In the genomic region with DNA sequence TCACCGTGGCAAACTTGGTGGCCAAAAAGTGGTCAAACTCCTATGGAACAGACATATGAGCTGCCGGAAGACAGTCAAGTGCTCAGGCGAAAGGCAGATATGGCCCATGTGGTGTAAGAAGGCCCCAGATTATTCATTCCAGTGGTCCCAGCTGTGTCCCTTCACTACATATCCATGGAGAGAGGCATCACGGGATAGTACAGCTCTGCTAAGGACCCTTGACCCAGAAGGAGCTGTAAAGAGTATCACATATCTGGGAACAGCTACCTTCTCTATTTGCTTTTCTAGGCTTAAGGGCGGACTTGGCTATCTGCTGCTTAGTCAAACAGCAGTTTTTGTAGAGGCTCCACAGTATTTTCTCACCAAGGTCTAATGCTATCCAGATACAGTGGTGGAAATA, we compare ENCODE assay signal across 18 mouse cellular contexts. TPM values are rescaled to one million over a fixed set of nuclear protein-coding genes. Genes with fewer than 3 reads are reported as not detected.
DNase-seq lines count a peak whose midpoint lies in the region; ATAC-seq and TF ChIP-seq lines count a peak whose summit lies in the region.
"Had no signal": no experiment of that assay in that cellular context is flagged by ENCODE, and none has a peak within 500 bp of the region (broad histone marks: within the 10 kb centered on the region; RNA-seq: fewer than 3 reads in every experiment).

No protein-coding gene starts in this region.

- H3K79me2 ChIP-seq in CH12.LX (replicated peaks; ENCODE audit: control insufficient read depth, extremely low read depth, insufficient read depth, poor library complexity, severe bottlenecking) (no peaks in the 10 kb centered on the region), MEL (ENCODE audit: control insufficient read depth, insufficient read depth, low read length, poor library complexity) (no peaks in the 10 kb centered on the region)

- H3K36me3 ChIP-seq in kidney, embryonic 16.5 days (ENCODE audit: insufficient read depth, low read length), result peaks cover 6% of the 10 kb centered on the region; the same call in 1 of the 2 replicates
- H3K36me3 ChIP-seq in CH12.LX (replicated peaks in 1 of 2; ENCODE audit: control insufficient read depth in 1 of 2, insufficient read depth in 1 of 2, low read length in 1 of 2) (no peaks in the 10 kb centered on the region), MEL (ENCODE audit: control insufficient read depth in 1 of 2, insufficient read depth in 2 of 2, low read length in 2 of 2) (peaks cover 0 to 16% of the 10 kb centered on the region in 2 experiments; a peak in 2 of 4 replicates)
- H3K36me3 ChIP-seq in intestine, postnatal 0 days (ENCODE audit: control insufficient read depth, insufficient read depth), result no peaks in the 10 kb centered on the region
- H3K36me3 ChIP-seq: G1E; heart, embryonic 12.5 days had no signal

- ATAC-seq in kidney, embryonic 16.5 days (ENCODE audit: low FRiP score, low TSS enrichment), result peak; percentile 56; the same call in 1 of the 2 replicates
- 0 out of 2 replicates have a peak, but pooled peaks have one; percentile 47 for ATAC-seq in intestine, postnatal 0 days
- ATAC-seq: forebrain, embryonic 16.5 days had no signal

- WGBS in kidney, embryonic 16.5 days, result 57% methylated on average over 5 of the region's 5 CpGs
- 60% methylated on average over 5 of the region's 5 CpGs for WGBS in intestine, postnatal 0 days

- H3K4me3 ChIP-seq in kidney, embryonic 16.5 days (ENCODE audit: low read length), result no peak overlapping the region
- H3K4me3 ChIP-seq in CH12.LX (replicated peaks in 1 of 3; ENCODE audit: low read depth in 2 of 3, low read length in 2 of 3, poor library complexity in 1 of 3) (no peak overlapping the region), MEL (ENCODE audit: control insufficient read depth in 1 of 2, insufficient read depth in 1 of 2, low read depth in 2 of 2, low read length in 2 of 2) (no peak overlapping the region)
- no peak overlapping the region for H3K4me3 ChIP-seq in intestine, postnatal 0 days (ENCODE audit: low read depth, low read length)
- H3K4me3 ChIP-seq: embryonic facial prominence, embryonic 13.5 days; forebrain, embryonic 12.5 days; heart, embryonic 12.5 days; hindbrain, embryonic 15.5 days had no signal

- no peak for TF ChIP-seq EP300 in CH12.LX (IDR thresholded peaks at IDR 0.05; ENCODE audit: low read length)
- TF ChIP-seq EP300 in MEL (IDR thresholded peaks at IDR 0.05; ENCODE audit: low read depth in 1 of 2, low read length in 2 of 2), result no peak

- no peak overlapping the region for H3K4me2 ChIP-seq in kidney, embryonic 16.5 days (replicated peaks; ENCODE audit: low read depth, low read length)
- peak overlapping the region; percentile 65; the same call in 1 of the 2 replicates for H3K4me2 ChIP-seq in CH12.LX (ENCODE audit: insufficient read depth, low read depth, poor library complexity, severe bottlenecking)
- H3K4me2 ChIP-seq in intestine, postnatal 0 days (replicated peaks; ENCODE audit: low read depth), result no peak overlapping the region
- H3K4me2 ChIP-seq: embryonic facial prominence, embryonic 13.5 days; forebrain, embryonic 12.5 days; heart, embryonic 12.5 days; hindbrain, embryonic 15.5 days had no signal

- dilution Hi-C loops in CH12.LX (cut with MboI; ENCODE audit: extremely low pct_ligation_motif_present, extremely low pct_unique_long_range_greater_than_20kb, low sequenced_read_pairs), result no loop called here

- H3K9ac ChIP-seq in kidney, embryonic 16.5 days (replicated peaks; ENCODE audit: low read length), result no peak overlapping the region
- H3K9ac ChIP-seq in CH12.LX (ENCODE audit: insufficient read depth, low read depth) (no peak overlapping the region), MEL (ENCODE audit: control insufficient read depth, low read depth, low read length, poor library complexity, severe bottlenecking) (no peak overlapping the region)
- no peak overlapping the region for H3K9ac ChIP-seq in intestine, postnatal 0 days (ENCODE audit: low read depth, low read length)
- H3K9ac ChIP-seq: embryonic facial prominence, embryonic 13.5 days; forebrain, embryonic 12.5 days; heart, embryonic 12.5 days; hindbrain, embryonic 15.5 days had no signal

- in situ Hi-C loops in CH12.LX (cut with MboI; ENCODE audit: low pct_ligation_motif_present, low pct_unique_long_range_greater_than_20kb, low sequenced_read_pairs), result no loop called here

- no peak for DNase-seq in kidney, postnatal 4 days
- no peak for DNase-seq in CH12.LX (ENCODE audit: extremely low read depth)
- DNase-seq in MEL (ENCODE audit: low read depth, low spot score), result no peak
- DNase-seq in layer of hippocampus, postnatal 36 days, result no peak
- DNase-seq in gastrocnemius, postnatal 4 days (ENCODE audit: low spot score in 2 of 2), result no peak
- DNase-seq: adrenal gland, postnatal 10 days; cerebellum, adult 11-12 months; cerebellum, adult 9-11 months; cerebellum, postnatal 36 days; gastrocnemius, postnatal 10 days had no signal

- H3K27ac ChIP-seq in kidney, embryonic 16.5 days (ENCODE audit: low read length), result no peak overlapping the region
- H3K27ac ChIP-seq in CH12.LX (ENCODE audit: insufficient read depth, low read depth) (peak overlapping the region; percentile 65), MEL (ENCODE audit: control insufficient read depth, low read depth, low read length) (peak overlapping the region; percentile 78)
- no peak overlapping the region for H3K27ac ChIP-seq in intestine, postnatal 0 days (ENCODE audit: low read depth, low read length)
- H3K27ac ChIP-seq: embryonic facial prominence, embryonic 13.5 days; forebrain, embryonic 12.5 days; hindbrain, embryonic 15.5 days had no signal

- 0 out of 2 replicates have a peak, but pooled peaks cover 3% of the 10 kb centered on the region for H3K4me1 ChIP-seq in kidney, embryonic 16.5 days (ENCODE audit: insufficient read depth, low read length)
- peaks cover 30 to 45% of the 10 kb centered on the region in 2 experiments for H3K4me1 ChIP-seq in CH12.LX (ENCODE audit: control insufficient read depth in 1 of 2, insufficient read depth in 2 of 2)
- peaks cover 16% of the 10 kb centered on the region in 2 experiments for H3K4me1 ChIP-seq in MEL (ENCODE audit: control insufficient read depth in 1 of 2, insufficient read depth in 2 of 2, low read length in 2 of 2)
- peaks cover 3% of the 10 kb centered on the region; the same call in 1 of the 2 replicates for H3K4me1 ChIP-seq in intestine, postnatal 0 days (replicated peaks; ENCODE audit: control insufficient read depth, insufficient read depth, low read length)
- H3K4me1 ChIP-seq: embryonic facial prominence, embryonic 13.5 days; forebrain, embryonic 12.5 days; heart, embryonic 12.5 days; hindbrain, embryonic 15.5 days had no signal

- TF ChIP-seq POLR2A in CH12.LX (IDR thresholded peaks at IDR 0.05; ENCODE audit: low read depth, low read length) (no peak), MEL (IDR thresholded peaks at IDR 0.05; ENCODE audit: control insufficient read depth in 1 of 2, insufficient read depth in 1 of 2, low read depth in 1 of 2, low read length in 2 of 2, poor library complexity in 1 of 2) (no peak)

- TF ChIP-seq CTCF in CH12.LX (conservative IDR thresholded peaks at IDR 0.05 in 1 of 2, IDR thresholded peaks at IDR 0.05 in 1 of 2; ENCODE audit: low read depth in 2 of 2, low read length in 2 of 2) (no peak), MEL (IDR thresholded peaks at IDR 0.05 in 2 of 3, conservative IDR thresholded peaks at IDR 0.05 in 1 of 3; ENCODE audit: control insufficient read depth in 1 of 3, insufficient read depth in 1 of 3, low read depth in 2 of 3, low read length in 3 of 3, poor library complexity in 1 of 3, severe bottlenecking in 1 of 3) (no peak)
- TF ChIP-seq CTCF in intestine, postnatal 0 days (IDR thresholded peaks at IDR 0.05; ENCODE audit: low read depth), result no peak

- no peaks in the 10 kb centered on the region for H3K27me3 ChIP-seq in kidney, embryonic 16.5 days (ENCODE audit: insufficient read depth, low read length)
- H3K27me3 ChIP-seq in CH12.LX (replicated peaks) (no peaks in the 10 kb centered on the region), MEL (ENCODE audit: control insufficient read depth in 1 of 2, insufficient read depth in 2 of 2, low read length in 2 of 2) (no peaks in the 10 kb centered on the region)
- no peaks in the 10 kb centered on the region for H3K27me3 ChIP-seq in intestine, postnatal 0 days (replicated peaks; ENCODE audit: control insufficient read depth, insufficient read depth, low read length)
- H3K27me3 ChIP-seq: embryonic facial prominence, embryonic 13.5 days; forebrain, embryonic 12.5 days; heart, embryonic 12.5 days; hindbrain, embryonic 15.5 days had no signal

- TF ChIP-seq RAD21 in CH12.LX (IDR thresholded peaks at IDR 0.05; ENCODE audit: low read depth, low read length) (no peak), MEL (IDR thresholded peaks at IDR 0.05; ENCODE audit: low read depth, low read length) (no peak)

- no peaks in the 10 kb centered on the region for H3K9me3 ChIP-seq in kidney, embryonic 16.5 days (ENCODE audit: low read length)
- no peaks in the 10 kb centered on the region for H3K9me3 ChIP-seq in CH12.LX (replicated peaks; ENCODE audit: low read length)
- H3K9me3 ChIP-seq in MEL (replicated peaks; ENCODE audit: insufficient read depth, low read length), result no peaks in the 10 kb centered on the region
- no peaks in the 10 kb centered on the region for H3K9me3 ChIP-seq in intestine, postnatal 0 days (ENCODE audit: control insufficient read depth)
- H3K9me3 ChIP-seq: embryonic facial prominence, embryonic 13.5 days; forebrain, embryonic 12.5 days; G1E; heart, embryonic 12.5 days; hindbrain, embryonic 15.5 days had no signal

RNA-seq across cellular contexts. Expression of gene Dhtkd1, which starts 12.8 kb away (rescaled TPM):
- 2.9 and 4.5 TPM in 2 replicates for polyA plus RNA-seq in kidney, embryonic 16.5 days (2015; fragmentation: Nextera tagmentation; extraction: Ambion mirVana)
- total RNA-seq in CH12.LX (2012; rRNA removed) (0.21 and 0.38 TPM in 2 replicates), CH12.LX (2014; rRNA removed) (0.11 and 0.35 TPM in 2 replicates), MEL (2012; rRNA removed) (1.5 and 1.6 TPM in 2 replicates)
- polyA plus RNA-seq in CH12.LX (2012; ENCODE audit: insufficient read length, low read depth) (0.15 and 0.17 TPM in 2 replicates), MEL (2012; ENCODE audit: insufficient read depth in 1 of 2, insufficient read length in 2 of 2, low read depth in 1 of 2, low replicate concordance in 2 of 2, missing spikeins in 1 of 2) (1 to 10 TPM in 1 of 2 experiments, not detected in 1; 1.6 TPM)
- 0.26 and 0.27 TPM in 2 replicates for polyA plus RNA-seq in intestine, postnatal 0 days (2015; fragmentation: Nextera tagmentation; extraction: Ambion mirVana)
- 1 to 10 TPM; 8.2 to 8.9 TPM for total RNA-seq in layer of hippocampus, postnatal 36 days (2021)
- total RNA-seq in gastrocnemius, postnatal 4 days (2021), result 1 to 10 TPM; 1.8 to 2.1 TPM
- polyA plus RNA-seq: G1E had no signal

RNA-seq across cellular contexts. Expression of gene Upf2, which starts 21.5 kb away (rescaled TPM):
- 11.0 TPM in 2 replicates for polyA plus RNA-seq in kidney, embryonic 16.5 days (2015; fragmentation: Nextera tagmentation; extraction: Ambion mirVana)
- 9.3 and 11.7 TPM in 2 replicates for total RNA-seq in CH12.LX (2012; rRNA removed)
- 11.8 and 13.4 TPM in 2 replicates for total RNA-seq in CH12.LX (2014; rRNA removed)
- 27.0 and 30.4 TPM in 2 replicates for polyA plus RNA-seq in CH12.LX (2012; ENCODE audit: insufficient read length, low read depth)
- 15.2 and 15.3 TPM in 2 replicates for total RNA-seq in MEL (2012; rRNA removed)
- polyA plus RNA-seq in MEL (2012; ENCODE audit: insufficient read depth in 1 of 2, insufficient read length in 2 of 2, low read depth in 1 of 2, low replicate concordance in 2 of 2, missing spikeins in 1 of 2), result 10 to 100 TPM in 1 of 2 experiments, not detected in 1; 30.9 TPM
- polyA plus RNA-seq in intestine, postnatal 0 days (2015; fragmentation: Nextera tagmentation; extraction: Ambion mirVana), result 5.1 and 5.2 TPM in 2 replicates
- 10 to 100 TPM; 46.4 to 48.2 TPM for total RNA-seq in layer of hippocampus, postnatal 36 days (2021)
- 10 to 100 TPM; 17.2 to 20.3 TPM for total RNA-seq in gastrocnemius, postnatal 4 days (2021)

RNA-seq across cellular contexts. Expression of gene Sec61a2, which starts 34.6 kb away (rescaled TPM):
- 77.6 and 91.8 TPM in 2 replicates for polyA plus RNA-seq in kidney, embryonic 16.5 days (2015; fragmentation: Nextera tagmentation; extraction: Ambion mirVana)
- total RNA-seq in CH12.LX (2012; rRNA removed) (20.8 and 23.3 TPM in 2 replicates), CH12.LX (2014; rRNA removed) (44.6 and 53.8 TPM in 2 replicates), MEL (2012; rRNA removed) (13.9 and 17.8 TPM in 2 replicates)
- polyA plus RNA-seq in CH12.LX (2012; ENCODE audit: insufficient read length, low read depth) (46.2 and 53.5 TPM in 2 replicates), MEL (2012; ENCODE audit: insufficient read depth in 1 of 2, insufficient read length in 2 of 2, low read depth in 1 of 2, low replicate concordance in 2 of 2, missing spikeins in 1 of 2) (10 to 100 TPM in 1 of 2 experiments, not detected in 1; 32.3 TPM)
- 17.4 and 17.5 TPM in 2 replicates for polyA plus RNA-seq in intestine, postnatal 0 days (2015; fragmentation: Nextera tagmentation; extraction: Ambion mirVana)
- total RNA-seq in layer of hippocampus, postnatal 36 days (2021), result 100 to 1,000 TPM in 1 of 2 experiments, 10 to 100 TPM in 1; 92.0 to 108 TPM
- 10 to 100 TPM; 43.7 to 48.9 TPM for total RNA-seq in gastrocnemius, postnatal 4 days (2021)

Comparison
In these comparisons a context has a peak if more than half of its experiments do, and no peak if none do; other contexts are left out.
1. H3K27ac ChIP-seq: peak in CH12.LX (single experiment) and MEL (single experiment); none in kidney, embryonic 16.5 days (single experiment) and intestine, postnatal 0 days (single experiment).